Mouse (Mus musculus) left cerebral cortex, postnatal 14 days (tissue): Measurements from ENCODE around the gene Git2. TPM values are rescaled to one million over a fixed set of nuclear protein-coding genes. Genes with fewer than 3 reads are reported as not detected.

ENCODE experiments used
- DNase-seq, 2 experiments: peaks; one replicate each; pipeline ENCODE4 v3.0.0; 2021 to 2022; ENCODE audit warnings: low spot score in 2 of 2, mixed read lengths in 1 of 2
- intact Hi-C: fragments of 180-260 bp; cut with DNase I; formaldehyde crosslinking; loops from one replicate; pipeline ENCODE4 v1.15.1; 2025
- long read RNA-seq, 2 experiments: library from polyadenylated mRNA; stranded (forward); transcript quantifications; one replicate each; pipeline ENCODE4 v2.0.0; 2021
- total RNA-seq, 2 experiments: library from RNA; stranded (reverse); gene quantifications; 2 replicates each; pipeline ENCODE4 v1.2.3; 2021

The Git2 gene
- 10 to 100 TPM; 41.4 to 47.8 TPM for total RNA-seq
- long read RNA-seq, experiment 1, full-length matches to known transcripts = 5 of 14 reads
- long read RNA-seq, experiment 1, partial matches to known transcripts = 3 of 14 reads
- long read RNA-seq, experiment 1, other reads (novel, unspliced or antisense) = 6 of 14 reads
- long read RNA-seq, experiment 2, full-length matches to known transcripts = 2 of 15 reads
- long read RNA-seq, experiment 2, partial matches to known transcripts = 2 of 15 reads
- long read RNA-seq, experiment 2, other reads (novel, unspliced or antisense) = 11 of 15 reads

- intact Hi-C loops = no loop called here
- peak in 1 of 2 experiments; percentile 59 for DNase-seq
Measured at GRCm38 (mm10) chr5:114775056-114775979, at the start of gene Git2. Gene Git2, minus strand, starts transcription at chr5:114775517.

- intact Hi-C loops = loop anchor here (10.0 kb wide), 1 partner anchor 111 kb away; no protein-coding TSS in a partner anchor
- peak; percentile 65 to 81 for DNase-seq
Measured at GRCm38 (mm10) chr5:114824197-114824596, 48.9 kb upstream of the Git2 start.

DNA sequence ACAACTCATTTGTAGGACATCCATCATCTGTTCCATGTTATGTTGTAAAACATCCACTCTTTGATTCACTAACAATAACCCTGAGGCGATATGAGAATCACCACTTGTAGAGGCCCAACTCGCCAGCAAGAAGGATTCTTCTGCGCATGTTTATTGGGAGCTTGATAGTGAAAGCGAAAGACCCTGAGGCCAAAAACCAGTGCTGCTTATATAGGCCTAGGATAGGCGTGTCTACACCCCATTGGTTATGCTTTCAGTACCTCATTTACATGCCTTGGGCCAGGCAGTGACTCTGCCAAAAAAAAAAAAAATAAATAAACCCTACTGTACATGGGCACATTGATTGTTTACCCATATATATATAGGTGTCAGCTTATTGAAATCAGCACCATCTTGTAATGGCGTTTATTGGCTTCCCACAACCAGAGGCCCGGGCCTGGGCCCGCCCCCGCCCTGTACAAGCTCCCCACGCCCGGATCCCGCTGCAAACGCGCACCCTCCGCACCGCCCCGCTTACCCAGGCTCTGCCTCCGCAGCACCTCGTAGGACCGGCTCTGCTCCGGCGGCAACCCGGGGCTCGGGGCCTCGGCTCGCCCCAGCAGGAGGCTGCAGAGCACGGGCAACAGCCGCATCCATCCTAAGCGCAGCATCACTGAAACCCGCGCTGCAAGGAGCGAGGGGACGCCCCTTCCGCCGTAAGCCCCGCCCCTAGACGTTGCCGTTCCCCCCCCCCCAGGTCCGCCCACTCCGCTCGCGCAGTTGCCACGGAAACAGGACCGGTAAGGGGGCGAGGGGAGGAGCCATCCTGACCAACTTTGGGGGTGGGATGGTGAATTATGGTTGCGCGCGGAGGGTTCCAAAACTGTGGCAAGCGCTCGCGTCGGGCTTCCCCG lies 47.7 kb upstream of the Git2 start, which contains the start of gene 1500011B03Rik:
1500011B03Rik (minus strand) TSS at position 673 of the 893 bp plus-strand sequence.
- DNase-seq = peak; percentile 77 to 78
- intact Hi-C loops = loop anchor here (10.0 kb wide), 1 partner anchor 112 kb away; no protein-coding TSS in a partner anchor

- no peak for DNase-seq
- intact Hi-C loops = no loop called here
Measured at GRCm38 (mm10) chr5:114818124-114818523, 42.8 kb upstream of the Git2 start.

DNA sequence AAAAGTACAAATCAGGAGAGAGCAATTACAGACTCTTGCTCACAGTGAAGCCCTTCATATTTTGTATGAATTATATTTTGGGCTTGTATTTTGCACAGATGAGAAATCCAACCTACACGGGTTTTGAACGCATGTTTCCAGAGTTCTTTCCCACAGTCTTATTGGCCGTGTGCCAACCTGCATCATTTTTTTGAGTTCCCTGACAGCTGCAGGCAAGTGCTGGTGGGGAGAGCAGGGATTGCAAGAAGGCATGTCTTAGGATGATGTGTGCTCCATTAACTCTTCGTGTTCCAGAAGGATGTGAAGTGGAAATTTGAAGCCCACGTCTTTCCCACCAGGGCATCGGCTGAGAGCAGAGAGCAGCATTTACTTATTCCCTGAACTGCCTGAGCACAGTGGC lies 41.3 kb upstream of the Git2 start:
- DNase-seq = no peak
- intact Hi-C loops = no loop called here

- intact Hi-C loops = no loop called here
Measured at GRCm38 (mm10) chr5:114813525-114814181, 38.3 kb upstream of the Git2 start.

DNA sequence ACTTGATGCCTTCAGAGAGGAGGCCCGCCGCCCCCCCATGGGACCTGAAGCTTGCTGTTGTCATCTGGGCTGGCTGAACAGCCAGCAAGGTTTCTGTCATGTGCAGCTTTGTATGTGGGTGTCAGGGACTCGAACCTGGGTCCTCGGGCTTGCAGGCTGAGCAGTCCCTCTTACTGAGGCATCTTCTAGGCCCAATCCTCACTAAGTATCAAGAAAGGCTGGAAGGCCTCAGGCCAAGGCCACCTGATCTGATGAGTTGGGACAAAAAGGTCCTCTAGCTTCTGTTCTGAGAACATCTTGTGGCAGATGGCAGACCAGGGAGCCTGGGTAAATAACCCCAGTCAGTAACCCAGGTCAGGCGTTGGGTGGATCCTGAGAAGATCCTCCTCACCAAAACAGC lies 34.5 kb upstream of the Git2 start:
- DNase-seq = no peak
- intact Hi-C loops = no loop called here

More at GRCm38 (mm10) chr5:114813525-114814181, 38.3 kb upstream of the Git2 start:
- DNase-seq = peak; percentile 91

DNA sequence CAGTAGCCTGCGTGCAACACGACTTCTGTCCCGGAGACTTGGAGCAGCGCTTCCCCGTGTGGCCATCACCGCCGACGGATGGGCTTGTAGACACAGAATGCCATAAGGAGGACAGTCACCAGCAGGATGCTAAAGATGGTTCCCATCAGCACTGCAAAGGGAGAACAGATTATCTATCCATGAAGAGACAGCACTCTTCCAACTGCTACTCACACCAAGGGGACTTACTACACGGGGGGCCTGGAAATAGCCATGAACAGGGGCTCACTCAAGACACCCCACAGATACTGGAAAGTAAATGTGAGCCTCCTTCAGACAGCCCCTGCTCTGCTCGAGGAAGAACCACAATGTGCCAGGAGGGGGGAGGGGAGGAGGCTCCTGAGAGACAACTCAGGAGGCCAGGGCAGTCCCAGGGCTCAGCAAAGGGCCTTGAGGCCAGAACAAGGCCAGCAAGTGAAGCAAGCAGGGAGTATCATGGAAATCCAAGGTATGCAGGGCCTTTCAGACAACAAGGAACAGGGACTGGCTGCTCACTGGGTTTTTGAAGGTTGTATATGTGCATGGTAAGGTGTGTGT lies 34.0 kb upstream of the Git2 start:
- DNase-seq = no peak
- intact Hi-C loops = no loop called here

DNA sequence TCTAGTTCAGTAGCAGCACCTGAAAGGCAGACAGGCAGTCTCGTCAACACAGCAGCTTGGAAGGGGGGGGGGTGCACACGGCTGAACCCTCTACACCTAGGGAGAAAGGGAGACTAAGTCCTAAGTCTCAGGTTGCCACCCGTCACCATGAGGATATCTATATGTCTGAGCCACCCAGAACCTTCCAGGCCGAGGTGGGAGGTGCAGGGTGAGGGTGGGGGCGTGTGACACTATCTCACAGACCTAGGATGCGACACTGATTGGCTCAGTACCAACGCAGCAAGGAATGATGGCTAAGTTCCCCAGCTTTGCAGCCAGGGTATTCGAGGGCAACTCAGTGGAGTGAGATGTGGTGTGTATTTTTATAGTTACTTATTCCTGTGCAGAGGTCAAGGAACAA lies 33.1 kb upstream of the Git2 start:
- intact Hi-C loops = no loop called here

GRCm38 (mm10) chr5:114807893-114808292 lies 32.6 kb upstream of the Git2 start:
- intact Hi-C loops = no loop called here
- DNase-seq = no peak

More for the DNA sequence above, 33.1 kb upstream of the Git2 start:
- no peak for DNase-seq

- intact Hi-C loops = no loop called here
- DNase-seq = no peak
Measured at GRCm38 (mm10) chr5:114807468-114807867, 32.2 kb upstream of the Git2 start.

DNA sequence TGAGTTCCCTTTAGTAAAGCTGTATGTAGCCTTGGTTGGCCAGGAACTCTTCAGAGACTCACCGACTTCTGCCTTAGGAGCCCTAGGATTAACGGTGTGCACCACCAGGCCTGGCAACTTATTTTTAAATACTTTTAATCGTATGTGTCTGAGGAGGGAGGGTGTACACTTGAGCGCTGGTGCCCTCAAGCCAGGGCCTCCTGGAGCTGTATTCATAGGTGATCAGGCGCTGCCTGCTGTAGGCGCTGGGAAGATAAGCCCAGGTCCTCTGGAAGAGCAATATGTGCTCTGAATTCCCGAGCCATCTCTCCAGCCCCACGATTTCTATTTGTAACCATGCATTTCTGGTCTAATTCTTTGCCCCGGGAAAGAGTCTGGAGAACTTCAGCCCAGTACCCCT lies 31.7 kb upstream of the Git2 start:
- intact Hi-C loops = no loop called here

GRCm38 (mm10) chr5:114806636-114807035 lies 31.3 kb upstream of the Git2 start:
- no peak for DNase-seq
- intact Hi-C loops = no loop called here

More for the DNA sequence above, 31.7 kb upstream of the Git2 start:
- DNase-seq = no peak

DNA sequence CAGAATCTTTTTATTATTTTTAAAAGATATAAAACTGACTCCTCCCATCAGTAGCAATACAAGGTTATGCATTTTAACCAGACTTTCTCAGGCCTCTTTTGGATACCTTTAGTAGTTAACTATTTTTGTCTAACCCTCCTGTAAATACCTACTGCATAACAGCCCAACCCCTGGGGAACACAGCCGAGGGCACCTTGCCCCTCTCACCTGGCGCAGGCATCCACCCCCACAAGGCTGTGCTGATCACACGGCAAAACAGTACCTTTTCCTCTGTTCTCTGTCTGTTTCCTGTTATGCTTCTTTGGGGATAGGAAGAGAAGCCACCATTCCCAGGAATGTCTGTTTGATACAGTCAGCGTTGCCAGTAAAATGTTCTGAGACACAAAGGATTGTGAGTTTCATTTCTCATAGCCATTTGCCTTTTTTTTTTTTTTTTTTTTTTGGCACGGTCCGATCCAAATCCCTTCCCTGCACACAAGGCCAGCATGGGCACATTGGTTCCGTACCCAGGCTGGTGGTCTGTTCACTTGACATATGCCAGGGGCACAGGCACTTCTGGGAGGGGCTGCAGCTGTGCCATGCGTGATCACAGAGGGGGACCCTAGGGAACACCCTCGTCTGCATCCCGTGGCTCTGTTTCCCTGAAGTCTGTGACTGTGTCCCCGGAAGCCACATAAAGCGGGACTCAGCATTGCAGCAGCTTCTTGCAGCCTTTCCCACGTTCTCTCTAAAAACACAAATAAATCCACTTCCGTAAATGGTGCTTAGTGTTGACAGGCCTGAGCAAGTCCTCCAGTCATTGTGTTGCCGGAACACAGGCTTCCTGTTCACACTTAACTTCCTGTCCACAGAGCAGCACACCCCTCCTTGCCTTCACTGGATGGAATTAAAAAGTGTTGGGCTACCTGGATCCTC lies 30.4 kb upstream of the Git2 start:
- intact Hi-C loops = no loop called here
- no peak for DNase-seq

- intact Hi-C loops = no loop called here
- DNase-seq = peak; percentile 69 to 83
Measured at GRCm38 (mm10) chr5:114804958-114805357, 29.6 kb upstream of the Git2 start.

DNA sequence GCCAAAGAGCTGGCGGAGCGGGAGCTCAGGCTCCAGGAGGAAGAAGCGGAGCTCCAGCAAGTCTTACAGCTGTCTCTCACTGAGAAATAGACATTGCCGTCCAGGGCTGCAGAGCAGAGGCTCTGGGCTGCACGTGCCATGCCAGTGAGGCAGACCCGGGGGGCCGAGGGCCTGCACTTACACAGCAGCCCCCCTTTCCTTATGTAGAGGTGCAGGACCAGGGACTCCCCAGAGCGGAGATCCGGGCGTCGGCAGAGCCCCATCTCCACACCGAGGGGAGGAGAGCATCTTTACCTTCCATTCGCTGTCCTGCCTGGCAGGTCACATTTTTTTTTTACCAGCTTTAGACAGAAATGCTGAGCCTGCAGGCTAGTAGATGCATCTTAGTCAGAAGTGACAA lies 29.0 kb upstream of the Git2 start:
- DNase-seq = no peak
- intact Hi-C loops = no loop called here

- DNase-seq = no peak
- intact Hi-C loops = no loop called here
Measured at GRCm38 (mm10) chr5:114803231-114803630, 27.9 kb upstream of the Git2 start.
